9 mouse cellular contexts compared by ENCODE assay signal in the genomic region with DNA sequence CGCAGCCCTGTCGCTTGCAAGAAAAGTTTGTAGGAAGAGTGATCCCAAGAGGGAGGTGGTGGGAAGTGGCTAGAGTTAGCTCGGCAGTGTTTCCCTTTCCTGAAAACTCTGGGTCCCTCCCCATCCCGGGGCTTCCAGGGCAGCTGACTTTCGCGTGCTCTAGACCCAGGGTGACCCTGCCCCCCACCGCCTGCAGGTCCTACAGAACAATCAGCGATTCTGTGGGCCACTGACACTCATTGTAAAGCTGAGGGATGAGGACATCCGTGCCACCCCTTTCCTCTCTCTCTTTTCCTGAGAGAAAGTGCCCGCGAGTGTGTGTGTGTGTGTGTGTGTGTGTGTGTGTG. TPM values are rescaled to one million over a fixed set of nuclear protein-coding genes. Genes with fewer than 3 reads are reported as not detected.
DNase-seq lines count a peak whose midpoint lies in the region; ATAC-seq and TF ChIP-seq lines count a peak whose summit lies in the region.
"Had no signal": no experiment of that assay in that cellular context is flagged by ENCODE, and none has a peak within 500 bp of the region (broad histone marks: within the 10 kb centered on the region; RNA-seq: fewer than 3 reads in every experiment).

No protein-coding gene starts in this region.

- DNase-seq in kidney, postnatal 14 days = no peak
- DNase-seq in adipocyte (ENCODE audit: low spot score) = peak; percentile 38
- DNase-seq in limb, embryonic 10.5 days (ENCODE audit: low spot score) = no peak
- peak; percentile 19 for DNase-seq in midbrain, postnatal 0 days (ENCODE audit: low spot score)
- DNase-seq in frontal cortex, postnatal 10 days (ENCODE audit: low spot score in 2 of 2) = no peak
- DNase-seq in frontal cortex, postnatal 36 days (ENCODE audit: low spot score in 2 of 2) = no peak

- peak overlapping the region; percentile 68; the same call in 1 of the 2 replicates for H3K27ac ChIP-seq in kidney, embryonic 14.5 days (ENCODE audit: low read depth, low read length)
- H3K27ac ChIP-seq in limb, embryonic 10.5 days = peak overlapping the region; percentile 89
- H3K27ac ChIP-seq in midbrain, postnatal 0 days (ENCODE audit: low read depth, low read length) = no peak overlapping the region; the same call in 1 of the 2 replicates

- no peaks in the 10 kb centered on the region for H3K27me3 ChIP-seq in kidney, embryonic 14.5 days (ENCODE audit: control insufficient read depth, insufficient read depth, low read length)
- no peaks in the 10 kb centered on the region for H3K27me3 ChIP-seq in limb, embryonic 10.5 days (ENCODE audit: low read depth, poor library complexity, severe bottlenecking)
- no peaks in the 10 kb centered on the region for H3K27me3 ChIP-seq in midbrain, postnatal 0 days (ENCODE audit: insufficient read depth, low read length)

- TF ChIP-seq CTCF in midbrain, postnatal 0 days (IDR thresholded peaks at IDR 0.05) = no peak

- peaks cover 53% of the 10 kb centered on the region for H3K4me1 ChIP-seq in kidney, embryonic 14.5 days (ENCODE audit: control insufficient read depth, insufficient read depth, low read length)
- peaks cover 59% of the 10 kb centered on the region for H3K4me1 ChIP-seq in limb, embryonic 10.5 days
- no peaks in the 10 kb centered on the region for H3K4me1 ChIP-seq in midbrain, postnatal 0 days (ENCODE audit: insufficient read depth, low read length)

- WGBS in kidney, embryonic 14.5 days = 0% methylated on average over 11 of the region's 11 CpGs
- WGBS in limb, embryonic 10.5 days = 1% methylated on average over 11 of the region's 11 CpGs
- 2% methylated on average over 10 of the region's 11 CpGs for WGBS in midbrain, postnatal 0 days

- H3K4me2 ChIP-seq in kidney, embryonic 14.5 days (replicated peaks; ENCODE audit: low read depth, low read length) = peak overlapping the region; percentile 90
- H3K4me2 ChIP-seq in midbrain, postnatal 0 days (ENCODE audit: low read depth, low read length, poor library complexity, severe bottlenecking) = peak overlapping the region; percentile 85

- ATAC-seq in kidney, embryonic 14.5 days (ENCODE audit: low FRiP score, low TSS enrichment) = no peak
- ATAC-seq in erythroid progenitor cell, adult 5-6 weeks (replicated peaks; ENCODE audit: low FRiP score, poor library complexity, severe bottlenecking) = peak; percentile 28; the same call in 1 of the 2 replicates
- 0 out of 2 replicates have a peak, but pooled peaks have one; percentile 2 for ATAC-seq in midbrain, postnatal 0 days (ENCODE audit: low FRiP score)

- H3K9ac ChIP-seq in kidney, embryonic 14.5 days (ENCODE audit: low read depth, low read length) = peak overlapping the region; percentile 83
- peak overlapping the region; percentile 50 for H3K9ac ChIP-seq in midbrain, postnatal 0 days (replicated peaks; ENCODE audit: low read length, poor library complexity, severe bottlenecking)

- H3K36me3 ChIP-seq in kidney, embryonic 14.5 days (ENCODE audit: control insufficient read depth, insufficient read depth, low read length) = no peaks in the 10 kb centered on the region
- no peaks in the 10 kb centered on the region for H3K36me3 ChIP-seq in limb, embryonic 10.5 days
- H3K36me3 ChIP-seq in midbrain, postnatal 0 days (ENCODE audit: insufficient read depth, low read length) = no peaks in the 10 kb centered on the region

- H3K4me3 ChIP-seq in kidney, embryonic 14.5 days (ENCODE audit: low read length) = peak overlapping the region; percentile 64
- H3K4me3 ChIP-seq in limb, embryonic 10.5 days = peak overlapping the region; percentile 70
- H3K4me3 ChIP-seq in midbrain, postnatal 0 days (ENCODE audit: low read depth, low read length) = peak overlapping the region; percentile 41

- no peaks in the 10 kb centered on the region for H3K9me3 ChIP-seq in kidney, embryonic 14.5 days (ENCODE audit: control insufficient read depth, low read length)
- no peaks in the 10 kb centered on the region for H3K9me3 ChIP-seq in limb, embryonic 10.5 days (replicated peaks)
- no peaks in the 10 kb centered on the region for H3K9me3 ChIP-seq in midbrain, postnatal 0 days (ENCODE audit: low read length)

RNA-seq across cellular contexts. Expression of a gene that starts 9.5 kb away (rescaled TPM):
- 109 and 114 TPM in 2 replicates for polyA plus RNA-seq in kidney, embryonic 14.5 days (2014; fragmentation: Nextera tagmentation; extraction: Ambion mirVana)
- 46.5 and 48.6 TPM in 2 replicates for total RNA-seq in erythroid progenitor cell, adult 5-6 weeks (2015; ENCODE audit: low replicate concordance)
- total RNA-seq in erythroid progenitor cell, adult 5-6 weeks (2017; ENCODE audit: low replicate concordance) = 31.8 and 44.7 TPM in 2 replicates
- 46.3 and 54.4 TPM in 2 replicates for polyA plus RNA-seq in limb, embryonic 10.5 days (2016; fragmentation: Nextera tagmentation; extraction: Ambion mirVana)
- 48.1 and 64.3 TPM in 2 replicates for total RNA-seq in midbrain, postnatal 0 days (2014; rRNA removed)
- polyA plus RNA-seq in midbrain, postnatal 0 days (2015; fragmentation: Nextera tagmentation; extraction: Ambion mirVana) = 21.6 and 25.1 TPM in 2 replicates

RNA-seq across cellular contexts. Expression of a gene that starts 36.6 kb away (rescaled TPM):
- 85.6 and 102 TPM in 2 replicates for polyA plus RNA-seq in kidney, embryonic 14.5 days (2014; fragmentation: Nextera tagmentation; extraction: Ambion mirVana)
- not detected in 2 replicates for total RNA-seq in erythroid progenitor cell, adult 5-6 weeks (2015; ENCODE audit: low replicate concordance)
- not detected in 2 replicates for total RNA-seq in erythroid progenitor cell, adult 5-6 weeks (2017; ENCODE audit: low replicate concordance)
- 30.2 and 33.0 TPM in 2 replicates for polyA plus RNA-seq in limb, embryonic 10.5 days (2016; fragmentation: Nextera tagmentation; extraction: Ambion mirVana)
- total RNA-seq in midbrain, postnatal 0 days (2014; rRNA removed) = 45.1 and 54.4 TPM in 2 replicates
- 48.5 and 48.9 TPM in 2 replicates for polyA plus RNA-seq in midbrain, postnatal 0 days (2015; fragmentation: Nextera tagmentation; extraction: Ambion mirVana)

RNA-seq across cellular contexts. Expression of a gene that starts 49.9 kb away (rescaled TPM):
- 18.3 and 20.3 TPM in 2 replicates for polyA plus RNA-seq in kidney, embryonic 14.5 days (2014; fragmentation: Nextera tagmentation; extraction: Ambion mirVana)
- total RNA-seq in erythroid progenitor cell, adult 5-6 weeks (2015; ENCODE audit: low replicate concordance) = not detected in 2 replicates
- not detected in 2 replicates for total RNA-seq in erythroid progenitor cell, adult 5-6 weeks (2017; ENCODE audit: low replicate concordance)
- 8.3 and 12.7 TPM in 2 replicates for polyA plus RNA-seq in limb, embryonic 10.5 days (2016; fragmentation: Nextera tagmentation; extraction: Ambion mirVana)
- 2.2 TPM in 1 of 2 replicates, not detected in the other for total RNA-seq in midbrain, postnatal 0 days (2014; rRNA removed)
- 0.57 and 0.70 TPM in 2 replicates for polyA plus RNA-seq in midbrain, postnatal 0 days (2015; fragmentation: Nextera tagmentation; extraction: Ambion mirVana)
- total RNA-seq: neutrophil, adult 5-6 weeks had no signal

Comparison
In these comparisons a context has a peak if more than half of its experiments do, and no peak if none do; other contexts are left out.
1. DNase-seq: peak in adipocyte (single experiment) and midbrain, postnatal 0 days (single experiment); none in kidney, postnatal 14 days (single experiment), limb, embryonic 10.5 days (single experiment), frontal cortex, postnatal 10 days (0 of 2) and frontal cortex, postnatal 36 days (0 of 2).
2. Peak in every context shown above with its lines, with median percentiles within 50 percentile points of each other: H3K4me3 ChIP-seq.